Mouse (Mus musculus): Measurements from ENCODE around the gene Vps45.

Vps45 gene

GRCm38 (mm10) chr3:96087219-96087618 lies 29.0 kb upstream of the Vps45 start:
- ChIA-PET CTCF (interaction anchor here in 2 of 4 experiments (0.6 to 0.8 kb wide), 2 partner anchors 123 to 436 kb away, joined by 3 to 12 read pairs; no protein-coding TSS in a partner anchor), POLR2A (interaction anchor here in 2 of 4 experiments (0.7 to 2.3 kb wide), 3 partner anchors 14 to 74 kb away, joined by 3 to 4 read pairs (median 3); no protein-coding TSS in a partner anchor)

GRCm38 (mm10) chr3:96084146-96084755 lies 26.0 kb upstream of the Vps45 start:
- CTCF ChIA-PET = interaction anchor here in 2 of 4 experiments (0.6 to 2.1 kb wide), 3 partner anchors 14 to 115 kb away, joined by 3 to 6 read pairs (median 4); no protein-coding TSS in a partner anchor
- POLR2A ChIA-PET = interaction anchor here in 2 of 4 experiments (0.6 to 1.4 kb wide), 7 partner anchors 8 to 190 kb away, joined by 3 to 5 read pairs (median 3); partner anchors contain the start of genes Hist2h2ac (in 1 of the 2) and Hist2h2be (in 1 of the 2)

GRCm38 (mm10) chr3:96082714-96083508 lies 24.6 kb upstream of the Vps45 start:
- ChIA-PET POLR2A (interaction anchor here in 3 of 4 experiments (0.5 to 1.4 kb wide), 17 partner anchors 9 to 195 kb away, joined by 3 to 7 read pairs (median 3); partner anchors contain the start of genes Hist2h2bb (in 2 of the 3), Hist2h3b (in 2 of the 3), Bola1 (in 1 of the 3) and Hist2h2ab (in 1 of the 3)), CTCF (interaction anchor here in 3 of 4 experiments (0.7 to 1.9 kb wide), 4 partner anchors 9 to 101 kb away, joined by 5 to 10 read pairs (median 7); no protein-coding TSS in a partner anchor)

GRCm38 (mm10) chr3:96082100-96082499 lies 23.8 kb upstream of the Vps45 start:
- ChIA-PET CTCF (interaction anchor here in 3 of 4 experiments (0.7 to 1.9 kb wide), 4 partner anchors 9 to 112 kb away, joined by 4 to 10 read pairs (median 6); no protein-coding TSS in a partner anchor), POLR2A (interaction anchor here in 3 of 4 experiments (0.8 to 1.5 kb wide), 8 partner anchors 10 to 196 kb away, joined by 3 to 5 read pairs (median 3); partner anchors contain the start of genes Hist2h2ac (in 1 of the 3) and Hist2h2be (in 1 of the 3))

GRCm38 (mm10) chr3:96081650-96082049 lies 23.4 kb upstream of the Vps45 start:
- ChIA-PET CTCF (interaction anchor here (0.8 to 2.0 kb wide), 26 partner anchors 9 to 197 kb away, joined by 3 to 15 read pairs (median 6); partner anchors contain the start of genes Hist2h2ac (in 1 of the 4), Hist2h2be (in 1 of the 4), Hist2h4 (in 1 of the 4) and Otud7b (in 1 of the 4)), POLR2A (interaction anchor here (1.0 to 2.1 kb wide), 13 partner anchors 12 to 196 kb away, joined by 3 to 8 read pairs (median 4); partner anchors contain the start of genes Hist2h4 (in 2 of the 4), Bola1 (in 1 of the 4), Hist2h2ab (in 1 of the 4) and Hist2h2ac (in 1 of the 4))

- ChIA-PET POLR2A (interaction anchor here (0.6 to 2.1 kb wide), 23 partner anchors 11 to 197 kb away, joined by 3 to 10 read pairs (median 3); partner anchors contain the start of genes Hist2h4 (in 3 of the 4), Bola1 (in 1 of the 4), Hist2h2ab (in 1 of the 4) and Hist2h2ac (in 1 of the 4)), CTCF (interaction anchor here (0.5 to 2.0 kb wide), 43 partner anchors 8 to 506 kb away, joined by 3 to 15 read pairs (median 4); partner anchors contain the start of genes Bola1 (in 1 of the 4), Hist2h2ab (in 1 of the 4), Hist2h2ac (in 1 of the 4) and Hist2h2be (in 1 of the 4))
Observed at GRCm38 (mm10) chr3:96081006-96081405, 22.7 kb upstream of the Vps45 start.

GRCm38 (mm10) chr3:96078711-96079110 lies 20.4 kb upstream of the Vps45 start:
- CTCF ChIA-PET = interaction anchor here in 2 of 4 experiments (0.6 to 0.8 kb wide), 2 partner anchors 13 to 95 kb away, joined by 4 to 7 read pairs; no protein-coding TSS in a partner anchor
- POLR2A ChIA-PET = interaction anchor here in 2 of 4 experiments (0.9 to 1.8 kb wide), 3 partner anchors 16 to 191 kb away, joined by 3 read pairs; partner anchors contain the start of gene Hist2h2bb (in 1 of the 2)

- ChIA-PET POLR2A (interaction anchor here in 2 of 4 experiments (0.9 to 1.8 kb wide), 4 partner anchors 15 to 191 kb away, joined by 3 read pairs; partner anchors contain the start of genes Hist2h2ac (in 1 of the 2), Hist2h2bb (in 1 of the 2) and Hist2h2be (in 1 of the 2)), CTCF (interaction anchor here in 1 of 4 experiments (0.6 kb wide), 1 partner anchor 95 kb away, joined by 7 read pairs; no protein-coding TSS in a partner anchor)
Observed at GRCm38 (mm10) chr3:96078066-96078465, 19.8 kb upstream of the Vps45 start.

GRCm38 (mm10) chr3:96072921-96073486 lies 14.7 kb upstream of the Vps45 start:
- POLR2A ChIA-PET = interaction anchor here (0.6 to 1.6 kb wide), 15 partner anchors 10 to 307 kb away, joined by 3 to 9 read pairs (median 3); partner anchors contain the start of genes Hist2h2bb (in 2 of the 4) and Vps45 (in 1 of the 4)
- CTCF ChIA-PET = interaction anchor here in 2 of 4 experiments (1.0 to 1.3 kb wide), 2 partner anchors 8 to 205 kb away, joined by 3 to 7 read pairs; no protein-coding TSS in a partner anchor

GRCm38 (mm10) chr3:96070241-96070640 lies 12.0 kb upstream of the Vps45 start:
- ChIA-PET CTCF (interaction anchor here in 3 of 4 experiments (0.7 to 1.8 kb wide), 10 partner anchors 11 to 208 kb away, joined by 3 to 10 read pairs (median 3); partner anchors contain the start of genes Bola1 (in 1 of the 3) and Hist2h2ab (in 1 of the 3)), POLR2A (interaction anchor here (0.6 to 8.4 kb wide), 27 partner anchors 10 to 258 kb away, joined by 3 to 68 read pairs (median 5); partner anchors contain the start of genes Vps45 (in 3 of the 4), Bola1 (in 2 of the 4), Hist2h2ab (in 2 of the 4) and Hist2h2ac (in 1 of the 4))

- ChIA-PET CTCF (interaction anchor here (0.6 to 1.8 kb wide), 23 partner anchors 11 to 525 kb away, joined by 3 to 10 read pairs (median 3); partner anchors contain the start of genes Bola1 (in 1 of the 4), Hist2h2ab (in 1 of the 4) and Vps45 (in 1 of the 4)), POLR2A (interaction anchor here (0.6 to 8.4 kb wide), 48 partner anchors 10 to 603 kb away, joined by 3 to 68 read pairs (median 4); partner anchors contain the start of genes Vps45 (in 4 of the 4), Hist2h2bb (in 3 of the 4), Bola1 (in 2 of the 4) and Hist2h2ab (in 2 of the 4))
Observed at GRCm38 (mm10) chr3:96069542-96069941, 11.3 kb upstream of the Vps45 start.

GRCm38 (mm10) chr3:96069046-96069445 lies 10.8 kb upstream of the Vps45 start:
- CTCF ChIA-PET = interaction anchor here (0.6 to 1.8 kb wide), 14 partner anchors 11 to 209 kb away, joined by 3 to 10 read pairs (median 4); partner anchors contain the start of genes Bola1 (in 1 of the 4), Hist2h2ab (in 1 of the 4) and Vps45 (in 1 of the 4)
- POLR2A ChIA-PET = interaction anchor here (0.5 to 8.4 kb wide), 43 partner anchors 9 to 605 kb away, joined by 3 to 68 read pairs (median 5); partner anchors contain the start of genes Vps45 (in 4 of the 4), Bola1 (in 3 of the 4), Hist2h2ab (in 3 of the 4) and Hist2h2ac (in 3 of the 4)

GRCm38 (mm10) chr3:96066741-96067140 lies 8.5 kb upstream of the Vps45 start:
- ChIA-PET POLR2A (interaction anchor here (0.6 to 8.4 kb wide), 36 partner anchors 9 to 267 kb away, joined by 3 to 68 read pairs (median 6); partner anchors contain the start of genes Bola1 (in 3 of the 4), Hist2h2ab (in 3 of the 4), Hist2h2ac (in 3 of the 4) and Hist2h2bb (in 3 of the 4)), CTCF (interaction anchor here (0.6 to 2.6 kb wide), 57 partner anchors 9 to 1510 kb away, joined by 3 to 42 read pairs (median 5); partner anchors contain the start of genes Hist2h2ac (in 3 of the 4), Hist2h2be (in 2 of the 4), Vps45 (in 2 of the 4) and Bola1 (in 1 of the 4))

GRCm38 (mm10) chr3:96065754-96066375 lies 7.6 kb upstream of the Vps45 start:
- POLR2A ChIA-PET = interaction anchor here (0.6 to 8.4 kb wide), 46 partner anchors 8 to 415 kb away, joined by 3 to 68 read pairs (median 4); partner anchors contain the start of genes Bola1 (in 3 of the 4), Hist2h2ab (in 3 of the 4), Hist2h2ac (in 3 of the 4) and Hist2h2bb (in 3 of the 4)
- CTCF ChIA-PET = interaction anchor here (0.5 to 2.6 kb wide), 74 partner anchors 8 to 1509 kb away, joined by 3 to 42 read pairs (median 4); partner anchors contain the start of genes Hist2h2ac (in 4 of the 4), Hist2h2be (in 3 of the 4), Bola1 (in 2 of the 4) and Hist2h2ab (in 2 of the 4)

GRCm38 (mm10) chr3:96065147-96065546 lies 6.9 kb upstream of the Vps45 start:
- ChIA-PET POLR2A (interaction anchor here in 3 of 4 experiments (0.6 to 8.4 kb wide), 9 partner anchors 96 to 415 kb away, joined by 3 to 68 read pairs (median 3); partner anchors contain the start of genes Bola1 (in 2 of the 3), Hist2h2ab (in 2 of the 3), Hist2h2ac (in 2 of the 3) and Hist2h2be (in 2 of the 3)), CTCF (interaction anchor here in 3 of 4 experiments (1.1 to 2.6 kb wide), 9 partner anchors 15 to 349 kb away, joined by 3 to 42 read pairs (median 5); no protein-coding TSS in a partner anchor)

Measured in embryonic stem cell, embryonic (primary cell).